Mouse (Mus musculus) stomach, postnatal 0 days (tissue): ENCODE data around the gene Sppl3. TPM values are rescaled to one million over a fixed set of nuclear protein-coding genes. Genes with fewer than 3 reads are reported as not detected.
"Not testable (repeated sequence)": the region's sequence is repeated elsewhere in the genome, so short reads cannot be mapped to it uniquely, and the experiment has no call there.

Experiments used
- ATAC-seq: fragments of 200-750 bp; cut with Nextera tagmentation; 2 replicates; pipeline ENCODE4 v1.8.0; 2017; ENCODE audit not compliant: low FRiP score, low TSS enrichment
- DNase-seq: peaks from one replicate; pipeline ENCODE4 v3.0.0-alpha.2; 2016; ENCODE audit warnings: low spot score
- H3K27ac ChIP-seq: fragments of 300-500 bp; sonication (generic); replicated peaks from 2 replicates; pipeline ENCODE4 v1.5.1; 2014; ENCODE audit warnings: mild to moderate bottlenecking, control low read depth
- H3K27me3 ChIP-seq: fragments of 300-500 bp; sonication (generic); 2 replicates; pipeline ENCODE4 v1.6.1; 2014; ENCODE audit warnings: low read length; ENCODE audit not compliant: control insufficient read depth, insufficient read depth
- H3K36me3 ChIP-seq: fragments of 300-500 bp; sonication (generic); 2 replicates; pipeline ENCODE4 v1.6.1; 2014; ENCODE audit warnings: low read length, mixed read lengths; ENCODE audit not compliant: control insufficient read depth, insufficient read depth
- H3K4me1 ChIP-seq: fragments of 300-500 bp; sonication (generic); replicated peaks from 2 replicates; pipeline ENCODE4 v1.6.1; 2014; ENCODE audit warnings: antibody characterized with exemption; ENCODE audit not compliant: control insufficient read depth, insufficient read depth
- H3K4me2 ChIP-seq: fragments of 300-500 bp; sonication (generic); replicated peaks from 2 replicates; pipeline ENCODE4 v1.6.1; 2014; ENCODE audit warnings: low read depth, mild to moderate bottlenecking, control low read depth, moderate library complexity
- H3K4me3 ChIP-seq: fragments of 300-500 bp; sonication (generic); 2 replicates; pipeline ENCODE4 v1.5.1; 2014; ENCODE audit warnings: low read depth, low read length, control low read depth
- H3K9ac ChIP-seq: fragments of 300-500 bp; sonication (generic); 2 replicates; pipeline ENCODE4 v1.6.1; 2014; ENCODE audit warnings: mild to moderate bottlenecking, low read length, control low read depth, mixed read lengths
- H3K9me3 ChIP-seq: fragments of 300-500 bp; sonication (generic); 2 replicates; pipeline ENCODE4 v1.6.1; 2016; ENCODE audit warnings: low read length; ENCODE audit not compliant: control insufficient read depth
- CTCF ChIP-seq: IDR thresholded peaks from 2 replicates; pipeline ENCODE4 v1.5.1; 2016; ENCODE audit warnings: antibody characterized with exemption, low read depth, mild to moderate bottlenecking, moderate library complexity
- EP300 ChIP-seq: optimal IDR thresholded peaks from 2 replicates; pipeline ENCODE3; 2016; ENCODE audit warnings: antibody characterized with exemption
- WGBS: fragments of 180-500 bp; shearing (Covaris S2); extraction: QIAGEN DNeasy Blood & Tissue Kit; methylation state at CpG from one replicate; pipeline ENCODE4 v1.1.7; 2014; 5-methylcytosine and 5-hydroxymethylcytosine counted together
- polyA plus RNA-seq: library from polyadenylated mRNA; unstranded; fragments of >200 nt; fragmentation: Nextera tagmentation; extraction: Ambion mirVana; gene quantifications from 2 replicates; pipeline ENCODE4 v1.2.1, GENCODE M21; 2015

The Sppl3 gene
- polyA plus RNA-seq, 1 experiment from 2014 or later = 25.2 TPM

GRCm38 (mm10) chr5:115068671-115069421 lies 57.9 kb downstream of the Sppl3 start:
- H3K4me3 ChIP-seq = no peak overlapping the region
- no peaks in the 10 kb centered on the region for H3K9me3 ChIP-seq
- no peak for ATAC-seq
- no peaks in the 10 kb centered on the region for H3K36me3 ChIP-seq
- peaks cover 7% of the 10 kb centered on the region for H3K4me1 ChIP-seq
- no peaks in the 10 kb centered on the region for H3K27me3 ChIP-seq
- H3K4me2 ChIP-seq = no peak overlapping the region
- TF ChIP-seq CTCF (no peak), EP300 (no peak)
- WGBS = 71% methylated on average over 11 of the region's 11 CpGs
- H3K9ac ChIP-seq = no peak overlapping the region
- no peak for DNase-seq
- H3K27ac ChIP-seq = 0 out of 2 replicates have a peak overlapping the region, but pooled peaks have one; percentile 31

GRCm38 (mm10) chr5:115069611-115070010 lies 58.7 kb downstream of the Sppl3 start:
- Histone ChIP-seq H3K4me1 (peaks cover 7% of the 10 kb centered on the region), H3K4me3 (no peak overlapping the region)
- 76% methylated on average over 3 of the region's 3 CpGs for WGBS

GRCm38 (mm10) chr5:115070457-115070856 lies 59.5 kb downstream of the Sppl3 start:
- H3K36me3 ChIP-seq = peaks cover 5% of the 10 kb centered on the region
- H3K4me2 ChIP-seq = no peak overlapping the region
- 98% methylated on average over 2 of the region's 2 CpGs for WGBS
- no peaks in the 10 kb centered on the region for H3K27me3 ChIP-seq
- no peak overlapping the region for H3K27ac ChIP-seq
- no peak for DNase-seq
- H3K9ac ChIP-seq = no peak overlapping the region
- H3K4me1 ChIP-seq = peaks cover 7% of the 10 kb centered on the region
- no peak for ATAC-seq
- H3K9me3 ChIP-seq = no peaks in the 10 kb centered on the region
- TF ChIP-seq EP300 = no peak
- TF ChIP-seq CTCF = no peak
- H3K4me3 ChIP-seq = no peak overlapping the region

More at GRCm38 (mm10) chr5:115069611-115070010, 58.7 kb downstream of the Sppl3 start:
- no peaks in the 10 kb centered on the region for H3K36me3 ChIP-seq
- no peak overlapping the region for H3K9ac ChIP-seq
- no peak overlapping the region for H3K27ac ChIP-seq
- H3K4me2 ChIP-seq = no peak overlapping the region
- TF ChIP-seq EP300 (no peak), CTCF (no peak)
- DNase-seq (no peak), ATAC-seq (no peak)
- H3K27me3 ChIP-seq = no peaks in the 10 kb centered on the region
- H3K9me3 ChIP-seq = no peaks in the 10 kb centered on the region

GRCm38 (mm10) chr5:115071096-115071901 lies 60.4 kb downstream of the Sppl3 start:
- Histone ChIP-seq H3K27me3 (no peaks in the 10 kb centered on the region), H3K4me1 (peaks cover 7% of the 10 kb centered on the region), H3K27ac (peak overlapping the region; percentile 80), H3K36me3 (peaks cover 5% of the 10 kb centered on the region), H3K4me3 (no peak overlapping the region), H3K9ac (no peak overlapping the region), H3K9me3 (no peaks in the 10 kb centered on the region), H3K4me2 (no peak overlapping the region; the same call in 1 of the 2 replicates)
- 68% methylated on average over 11 of the region's 11 CpGs for WGBS
- DNase-seq (no peak), ATAC-seq (peak; percentile 37; the same call in 1 of the 2 replicates)
- TF ChIP-seq EP300 (peak; percentile 65), CTCF (no peak)

GRCm38 (mm10) chr5:115072143-115072542 lies 61.2 kb downstream of the Sppl3 start:
- peak overlapping the region; percentile 83 for H3K27ac ChIP-seq
- H3K36me3 ChIP-seq = peaks cover 5% of the 10 kb centered on the region
- DNase-seq (peak; percentile 79), ATAC-seq (peak; percentile 91)
- no peaks in the 10 kb centered on the region for H3K27me3 ChIP-seq
- no peak for TF ChIP-seq EP300
- TF ChIP-seq CTCF = no peak
- no peak overlapping the region for H3K9ac ChIP-seq
- WGBS = 34% methylated on average over 7 of the region's 7 CpGs
- no peak overlapping the region for H3K4me3 ChIP-seq
- H3K4me1 ChIP-seq = peaks cover 7% of the 10 kb centered on the region
- no peaks in the 10 kb centered on the region for H3K9me3 ChIP-seq
- H3K4me2 ChIP-seq = no peak overlapping the region; the same call in 1 of the 2 replicates

GRCm38 (mm10) chr5:115073306-115073705 lies 62.4 kb downstream of the Sppl3 start:
- not testable (repeated sequence) for H3K9ac ChIP-seq, H3K9me3 ChIP-seq, H3K4me1 ChIP-seq, H3K4me3 ChIP-seq, DNase-seq, H3K4me2 ChIP-seq, ATAC-seq, H3K27ac ChIP-seq, H3K36me3 ChIP-seq, H3K27me3 ChIP-seq
- WGBS = 64% methylated on average over 8 of the region's 8 CpGs
